Mouse (Mus musculus): ENCODE measurements around the gene Maco1. TPM values are rescaled to one million over a fixed set of nuclear protein-coding genes. Genes with fewer than 3 reads are reported as not detected.

Maco1 gene
- 20.8 and 24.1 TPM in 2 replicates for polyA plus RNA-seq (2015; fragmentation: Nextera tagmentation; extraction: Ambion mirVana)

DNA sequence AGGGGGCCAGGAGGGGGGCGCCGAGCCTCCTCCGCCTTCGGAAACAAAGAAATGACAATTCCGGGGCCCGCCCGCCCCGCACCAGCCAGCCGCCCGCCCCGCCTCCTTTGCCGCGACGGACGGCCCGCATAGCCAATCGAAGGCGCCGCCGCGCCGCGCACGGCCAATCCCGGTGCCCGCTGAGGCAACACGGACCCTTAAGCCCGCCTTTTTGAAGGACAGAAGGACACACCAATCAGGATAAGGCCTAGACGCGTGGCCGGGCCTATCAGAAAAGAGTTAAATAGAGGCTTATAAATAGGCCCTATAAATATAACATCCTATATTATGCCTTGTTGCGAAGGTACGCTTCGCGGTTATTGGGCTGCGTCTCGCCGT is at the start of gene Maco1:
TSS of gene Maco1 (minus strand) at position 87 of the 378 bp plus-strand sequence.
- Histone ChIP-seq H3K27me3 (ENCODE audit: control insufficient read depth, insufficient read depth, low read length) (no peaks in the 10 kb centered on the region), H3K27ac (replicated peaks) (peak within 1 kb of the TSS; percentile 98), H3K9ac (ENCODE audit: low read length) (peak within 1 kb of the TSS; percentile 91), H3K36me3 (ENCODE audit: control insufficient read depth, insufficient read depth, low read length) (no peaks in the 10 kb centered on the region), H3K9me3 (ENCODE audit: control insufficient read depth, low read length) (no peaks in the 10 kb centered on the region), H3K4me3 (ENCODE audit: low read depth, low read length) (peak within 1 kb of the TSS; percentile 96), H3K4me2 (replicated peaks; ENCODE audit: low read depth) (peak within 1 kb of the TSS; percentile 95), H3K4me1 (replicated peaks; ENCODE audit: control insufficient read depth, insufficient read depth) (no peaks in the 10 kb centered on the region)
- WGBS: under 1% methylated on average over 35 of the region's 38 CpGs
- peak; percentile 96 for ATAC-seq (ENCODE audit: low FRiP score, low TSS enrichment)
- DNase-seq (ENCODE audit: low spot score): peak; percentile 97
- TF ChIP-seq EP300 (optimal IDR thresholded peaks at IDR 0.05): no peak
- TF ChIP-seq CTCF (IDR thresholded peaks at IDR 0.05; ENCODE audit: low read depth): no peak

DNA sequence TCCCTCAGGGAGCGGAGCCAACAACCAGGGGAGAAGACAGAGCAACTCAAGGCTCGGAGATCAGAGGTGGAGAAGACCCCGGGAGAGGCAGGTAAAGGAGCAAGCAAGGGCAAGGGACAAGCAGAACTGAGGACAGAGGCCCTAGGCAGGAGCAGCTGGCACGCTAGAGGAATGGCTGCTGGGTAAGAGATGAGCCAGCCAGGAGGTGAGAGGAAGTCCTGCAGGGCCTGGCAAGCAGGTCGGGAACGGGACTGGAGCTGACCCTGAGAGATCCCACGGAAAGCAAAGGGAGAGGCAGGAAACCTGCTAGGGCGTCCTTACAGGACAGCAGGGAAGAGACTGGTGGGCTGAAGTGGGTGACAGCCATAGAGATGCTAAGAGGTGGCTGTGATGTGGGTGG is 48.0 kb upstream of the Maco1 start:
- no peak overlapping the region for H3K4me2 ChIP-seq (replicated peaks; ENCODE audit: low read depth)
- H3K36me3 ChIP-seq (ENCODE audit: control insufficient read depth, insufficient read depth, low read length): peaks cover 51% of the 10 kb centered on the region
- TF ChIP-seq EP300 (optimal IDR thresholded peaks at IDR 0.05) (no peak), CTCF (IDR thresholded peaks at IDR 0.05; ENCODE audit: low read depth) (no peak)
- H3K9ac ChIP-seq (ENCODE audit: low read length): no peak overlapping the region
- no peak for DNase-seq (ENCODE audit: low spot score)
- H3K9me3 ChIP-seq (ENCODE audit: control insufficient read depth, low read length): no peaks in the 10 kb centered on the region
- no peaks in the 10 kb centered on the region for H3K27me3 ChIP-seq (ENCODE audit: control insufficient read depth, insufficient read depth, low read length)
- ATAC-seq (ENCODE audit: low FRiP score, low TSS enrichment): no peak
- no peaks in the 10 kb centered on the region for H3K4me1 ChIP-seq (replicated peaks; ENCODE audit: control insufficient read depth, insufficient read depth)
- WGBS: 94% methylated on average over 8 of the region's 8 CpGs
- H3K27ac ChIP-seq (replicated peaks): no peak overlapping the region
- H3K4me3 ChIP-seq (ENCODE audit: low read depth, low read length): no peak overlapping the region

DNA sequence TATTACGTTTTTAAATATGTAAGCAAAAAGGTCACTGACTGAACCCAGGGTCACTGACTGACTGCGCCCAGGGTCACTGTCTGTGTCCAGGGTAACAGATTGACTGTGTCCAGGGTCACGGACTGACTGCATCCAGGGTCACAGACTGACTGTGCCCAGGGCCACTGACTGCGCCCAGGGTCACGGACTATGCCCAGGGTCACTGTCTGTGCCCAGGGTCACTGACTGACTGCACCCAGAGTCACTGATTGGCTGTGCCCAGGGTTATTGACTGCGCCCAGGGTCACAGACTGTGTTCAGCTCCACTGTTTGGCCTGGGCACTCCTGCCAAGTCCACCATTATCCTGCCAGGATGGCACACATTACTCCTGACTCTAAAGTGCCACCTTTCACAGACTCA is 44.1 kb upstream of the Maco1 start:
- WGBS: 85% methylated on average over 6 of the region's 6 CpGs
- Histone ChIP-seq H3K9ac (ENCODE audit: low read length) (no peak overlapping the region), H3K4me2 (replicated peaks; ENCODE audit: low read depth) (no peak overlapping the region), H3K4me1 (replicated peaks; ENCODE audit: control insufficient read depth, insufficient read depth) (no peaks in the 10 kb centered on the region), H3K4me3 (ENCODE audit: low read depth, low read length) (no peak overlapping the region), H3K9me3 (ENCODE audit: control insufficient read depth, low read length) (no peaks in the 10 kb centered on the region), H3K36me3 (ENCODE audit: control insufficient read depth, insufficient read depth, low read length) (peaks cover 26% of the 10 kb centered on the region), H3K27ac (replicated peaks) (no peak overlapping the region), H3K27me3 (ENCODE audit: control insufficient read depth, insufficient read depth, low read length) (no peaks in the 10 kb centered on the region)
- TF ChIP-seq EP300 (optimal IDR thresholded peaks at IDR 0.05): no peak
- no peak for TF ChIP-seq CTCF (IDR thresholded peaks at IDR 0.05; ENCODE audit: low read depth)
- DNase-seq (ENCODE audit: low spot score) (no peak), ATAC-seq (ENCODE audit: low FRiP score, low TSS enrichment) (no peak; the same call in 1 of the 2 replicates)

DNA sequence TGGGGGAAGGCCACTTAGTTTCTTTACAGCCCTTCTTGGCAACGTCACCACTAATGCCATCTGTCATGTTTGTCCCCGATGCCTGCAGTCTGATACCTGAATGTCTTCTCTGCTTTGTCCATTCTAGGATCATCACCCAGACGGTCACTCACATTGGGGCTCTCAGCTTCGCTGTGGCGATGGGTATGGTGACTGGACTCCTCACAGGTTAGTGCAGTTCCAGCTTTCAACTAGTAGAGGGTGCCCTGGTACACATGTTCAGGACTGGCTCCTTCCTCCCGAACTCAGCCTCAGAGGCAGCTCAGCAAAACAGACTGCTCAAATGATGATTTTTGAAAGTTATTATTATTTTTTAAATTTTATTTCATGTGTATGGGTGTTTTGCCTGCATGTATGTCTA is 39.0 kb upstream of the Maco1 start:
- no peak overlapping the region for H3K9ac ChIP-seq (ENCODE audit: low read length)
- WGBS: 78% methylated on average over 6 of the region's 6 CpGs
- H3K9me3 ChIP-seq (ENCODE audit: control insufficient read depth, low read length): no peaks in the 10 kb centered on the region
- H3K4me1 ChIP-seq (replicated peaks; ENCODE audit: control insufficient read depth, insufficient read depth): no peaks in the 10 kb centered on the region
- H3K4me2 ChIP-seq (replicated peaks; ENCODE audit: low read depth): no peak overlapping the region
- ATAC-seq (ENCODE audit: low FRiP score, low TSS enrichment) (no peak), DNase-seq (ENCODE audit: low spot score) (no peak)
- H3K36me3 ChIP-seq (ENCODE audit: control insufficient read depth, insufficient read depth, low read length): peaks cover 5% of the 10 kb centered on the region
- TF ChIP-seq CTCF (IDR thresholded peaks at IDR 0.05; ENCODE audit: low read depth) (no peak; the same call in 1 of the 2 replicates), EP300 (optimal IDR thresholded peaks at IDR 0.05) (no peak)
- H3K27me3 ChIP-seq (ENCODE audit: control insufficient read depth, insufficient read depth, low read length): no peaks in the 10 kb centered on the region
- no peak overlapping the region for H3K4me3 ChIP-seq (ENCODE audit: low read depth, low read length)
- H3K27ac ChIP-seq (replicated peaks): no peak overlapping the region

DNA sequence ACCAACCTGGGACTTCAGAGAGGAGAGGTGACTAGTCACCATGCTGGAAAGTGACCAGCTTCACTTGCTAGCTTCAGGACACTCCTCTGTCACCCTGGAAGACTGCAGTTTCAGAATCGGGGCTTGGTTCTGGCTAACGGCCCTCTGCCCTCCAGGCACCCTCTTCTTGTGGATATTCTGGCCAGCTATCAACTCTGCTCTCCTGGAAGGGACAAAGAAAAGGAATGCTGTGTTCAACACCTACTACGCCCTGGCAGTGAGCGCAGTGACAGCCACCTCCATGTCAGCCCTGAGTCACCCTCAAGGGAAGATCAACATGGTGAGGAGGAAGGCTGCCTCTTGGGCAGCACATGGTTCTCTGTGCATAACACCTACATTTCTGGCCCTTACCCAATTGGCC is 31.2 kb upstream of the Maco1 start:
- Histone ChIP-seq H3K4me2 (replicated peaks; ENCODE audit: low read depth) (no peak overlapping the region), H3K4me1 (replicated peaks; ENCODE audit: control insufficient read depth, insufficient read depth) (0 out of 2 replicates have a peak, but pooled peaks cover 3% of the 10 kb centered on the region), H3K9me3 (ENCODE audit: control insufficient read depth, low read length) (no peaks in the 10 kb centered on the region), H3K27me3 (ENCODE audit: control insufficient read depth, insufficient read depth, low read length) (no peaks in the 10 kb centered on the region), H3K9ac (ENCODE audit: low read length) (no peak overlapping the region), H3K36me3 (ENCODE audit: control insufficient read depth, insufficient read depth, low read length) (no peaks in the 10 kb centered on the region), H3K27ac (replicated peaks) (no peak overlapping the region), H3K4me3 (ENCODE audit: low read depth, low read length) (no peak overlapping the region)
- ATAC-seq (ENCODE audit: low FRiP score, low TSS enrichment) (no peak), DNase-seq (ENCODE audit: low spot score) (no peak)
- no peak for TF ChIP-seq CTCF (IDR thresholded peaks at IDR 0.05; ENCODE audit: low read depth)
- no peak for TF ChIP-seq EP300 (optimal IDR thresholded peaks at IDR 0.05)
- 95% methylated on average over 4 of the region's 4 CpGs for WGBS

DNA sequence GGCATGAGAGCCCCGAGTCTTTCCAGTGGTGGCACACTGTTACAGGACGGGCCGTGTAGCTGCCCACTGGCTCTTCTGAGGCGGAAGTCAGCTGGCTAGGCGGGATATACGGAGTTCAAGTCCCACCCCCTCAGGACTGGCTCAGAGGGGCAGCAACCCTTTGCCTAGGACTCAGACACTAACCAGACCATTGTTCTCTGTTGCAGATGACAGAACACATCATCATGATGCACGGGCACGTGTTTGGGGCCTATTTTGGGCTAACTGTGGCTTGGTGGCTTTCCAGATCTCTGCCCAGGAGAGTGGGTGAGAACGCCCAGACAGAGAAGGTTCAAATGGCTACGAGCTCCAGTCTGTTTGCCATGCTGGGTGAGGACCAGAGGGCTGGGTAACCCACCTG is 30.7 kb upstream of the Maco1 start:
- no peak for TF ChIP-seq EP300 (optimal IDR thresholded peaks at IDR 0.05)
- no peak for TF ChIP-seq CTCF (IDR thresholded peaks at IDR 0.05; ENCODE audit: low read depth)
- Histone ChIP-seq H3K27ac (replicated peaks) (no peak overlapping the region), H3K36me3 (ENCODE audit: control insufficient read depth, insufficient read depth, low read length) (no peaks in the 10 kb centered on the region), H3K9ac (ENCODE audit: low read length) (no peak overlapping the region), H3K9me3 (ENCODE audit: control insufficient read depth, low read length) (no peaks in the 10 kb centered on the region), H3K4me2 (replicated peaks; ENCODE audit: low read depth) (no peak overlapping the region), H3K27me3 (ENCODE audit: control insufficient read depth, insufficient read depth, low read length) (no peaks in the 10 kb centered on the region), H3K4me1 (replicated peaks; ENCODE audit: control insufficient read depth, insufficient read depth) (0 out of 2 replicates have a peak, but pooled peaks cover 3% of the 10 kb centered on the region), H3K4me3 (ENCODE audit: low read depth, low read length) (no peak overlapping the region)
- DNase-seq (ENCODE audit: low spot score): no peak
- WGBS: 80% methylated on average over 10 of the region's 10 CpGs
- ATAC-seq (ENCODE audit: low FRiP score, low TSS enrichment): no peak
